Mouse (Mus musculus): ENCODE measurements around the gene Zfp853.

- TF ChIP-seq CTCF (IDR thresholded peaks at IDR 0.05; ENCODE audit: extremely low read depth, insufficient read depth, low read length) = no peak
- no peak for TF ChIP-seq POLR2A (IDR thresholded peaks at IDR 0.05; ENCODE audit: extremely low read depth, insufficient read depth, low read length)
These were observed 5.0 kb downstream of the Zfp853 start for GRCm38 (mm10) chr5:143288378-143288911.

Measured in cortical plate, adult 2 months (tissue).